Mouse (Mus musculus) ovary, adult 18-20 months (tissue): ENCODE data around the gene Ch25h.
A peak's percentile ranks its signal among the peaks of the same experiment; 100 is the strongest.

Source experiments
- DNase-seq: peaks from one replicate; pipeline ENCODE4 v3.0.0; 2022; ENCODE audit warnings: low spot score, mixed read lengths

The Ch25h gene

DNA sequence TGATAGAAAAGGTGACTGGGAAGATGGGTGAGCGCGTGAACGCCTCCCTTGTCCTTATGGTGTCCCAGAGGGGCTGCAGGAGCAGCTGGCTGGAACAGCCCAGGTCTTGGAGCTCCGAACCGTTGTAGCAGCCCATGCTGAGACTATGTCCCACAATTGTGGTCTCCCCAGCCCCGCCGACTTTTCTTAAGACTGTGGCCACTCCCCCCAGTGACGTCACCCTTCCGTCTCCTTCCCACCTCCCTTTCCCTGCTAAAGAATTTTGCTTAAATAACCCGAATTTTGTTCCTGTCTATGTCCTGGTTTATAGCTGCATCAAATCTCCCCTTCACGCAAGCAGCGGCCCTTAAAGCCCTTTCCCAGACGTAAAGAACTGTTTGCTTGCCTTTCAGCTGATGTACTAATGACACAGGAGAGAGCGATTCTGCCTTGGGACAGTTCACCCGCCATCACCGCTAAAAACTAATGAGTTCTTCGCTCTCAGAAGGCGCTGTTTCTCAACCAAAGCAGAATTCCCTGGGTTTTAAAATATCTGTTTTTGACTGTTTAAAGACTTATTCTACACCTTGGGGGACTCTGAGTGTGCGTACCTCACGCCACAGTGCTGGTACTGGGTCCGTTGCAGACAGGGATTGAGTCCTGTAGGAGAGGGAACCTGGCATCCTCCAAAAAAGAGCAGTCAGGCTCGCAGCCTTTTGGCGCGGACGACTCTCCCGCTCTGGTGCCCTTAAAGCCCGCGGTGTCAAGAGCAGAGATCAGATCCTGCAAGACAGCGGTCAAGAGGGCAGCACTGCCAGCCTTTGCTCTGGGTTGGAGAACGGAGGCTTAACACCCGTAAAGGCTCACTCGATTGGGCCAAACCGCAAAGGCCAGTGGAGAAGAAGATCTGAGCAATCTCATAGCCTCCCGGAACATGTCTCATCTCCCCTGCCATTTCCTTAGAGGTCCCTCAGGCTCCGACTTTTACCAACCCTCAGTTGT, at the start of gene Ch25h:
Gene Ch25h (minus strand): TSS at position 174 of the 981 bp plus-strand sequence.
- DNase-seq = peak; percentile 12

DNA sequence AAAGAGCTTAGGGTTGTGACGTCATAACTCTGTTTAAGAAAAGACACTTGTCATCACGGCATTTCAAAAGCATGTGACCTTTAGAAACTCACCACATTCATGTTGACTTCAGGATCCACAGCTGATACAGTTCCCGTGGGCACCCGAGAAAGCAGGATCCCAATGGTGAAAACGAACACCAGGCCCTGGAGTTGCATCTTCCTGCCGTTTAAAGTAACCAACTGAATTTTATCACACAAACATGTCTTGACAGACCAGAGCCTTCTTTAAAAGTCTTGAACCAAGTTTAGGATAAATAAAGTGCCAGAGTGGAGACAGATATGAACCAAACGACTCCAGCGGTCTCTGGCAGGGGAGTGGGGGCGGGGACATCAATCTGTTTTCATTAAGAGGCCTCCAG, 49.7 kb upstream of the Ch25h start:
- DNase-seq = no peak

DNA sequence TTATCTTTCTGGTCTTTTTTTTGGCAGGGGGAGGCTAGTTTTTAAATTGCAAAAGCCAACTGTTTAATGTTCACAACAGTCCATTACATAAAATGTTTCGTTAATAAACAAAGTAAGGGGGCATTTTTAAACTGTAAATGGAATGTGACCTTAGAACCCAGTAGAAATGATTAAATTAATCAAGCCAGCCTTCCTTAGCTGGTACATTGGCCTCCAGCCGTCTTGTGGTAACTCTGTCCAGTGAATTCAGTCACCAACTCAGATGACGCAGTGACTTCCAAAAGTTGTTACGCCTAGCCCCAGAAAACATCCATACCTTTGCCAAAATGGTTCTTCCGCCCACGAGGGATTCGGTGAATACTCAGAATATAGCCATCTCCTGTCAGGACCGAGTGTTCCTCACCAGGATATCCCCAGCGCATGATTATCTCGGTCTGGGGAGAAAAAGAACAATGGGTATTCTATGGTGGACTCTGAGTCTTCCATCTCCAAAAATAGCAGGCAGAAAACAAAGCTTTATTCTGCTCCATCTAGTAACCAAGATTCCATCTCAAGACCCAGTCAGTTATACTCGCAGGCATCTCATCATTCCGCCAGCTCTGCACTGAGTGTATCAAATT, 48.3 kb upstream of the Ch25h start:
- DNase-seq = no peak

DNA sequence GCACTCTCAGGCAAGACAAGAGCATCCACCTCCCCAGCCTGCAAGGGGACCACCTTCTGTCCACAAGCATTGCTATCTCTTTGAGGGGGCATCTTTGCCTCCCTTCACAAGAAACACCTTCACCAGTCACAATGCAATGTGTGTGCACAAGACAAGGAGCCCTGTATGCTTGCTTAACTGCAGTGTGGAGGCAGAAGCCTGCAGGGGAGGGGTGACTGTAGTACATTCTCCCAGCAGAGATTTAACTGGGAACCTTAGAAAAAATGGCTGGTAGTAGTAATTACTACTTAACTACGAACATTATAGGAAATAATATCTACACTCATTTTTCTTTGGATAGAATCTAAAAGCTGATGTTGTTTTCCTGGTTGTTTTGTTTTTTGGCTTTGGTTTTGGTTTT, 47.0 kb upstream of the Ch25h start:
- no peak for DNase-seq

DNA sequence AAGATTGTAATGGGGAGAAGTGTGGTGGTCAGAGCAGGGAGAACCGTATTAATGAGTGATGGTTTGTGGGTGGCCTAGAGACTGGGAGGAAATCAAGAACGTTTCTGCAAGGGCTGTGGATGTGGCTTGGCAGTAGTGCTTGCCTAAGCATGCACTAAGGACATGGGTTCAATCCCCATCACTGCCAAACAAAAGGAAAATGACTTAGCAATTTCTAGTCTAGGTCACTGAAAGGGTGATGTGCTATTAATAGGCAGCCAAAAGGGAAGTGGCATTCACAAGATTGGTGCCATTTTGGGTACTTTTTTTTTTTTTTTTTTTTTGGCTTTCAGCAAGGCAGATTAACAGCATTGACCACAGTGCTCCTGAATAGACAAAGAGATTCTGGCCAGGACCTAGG, 46.4 kb upstream of the Ch25h start:
- DNase-seq = no peak

DNA sequence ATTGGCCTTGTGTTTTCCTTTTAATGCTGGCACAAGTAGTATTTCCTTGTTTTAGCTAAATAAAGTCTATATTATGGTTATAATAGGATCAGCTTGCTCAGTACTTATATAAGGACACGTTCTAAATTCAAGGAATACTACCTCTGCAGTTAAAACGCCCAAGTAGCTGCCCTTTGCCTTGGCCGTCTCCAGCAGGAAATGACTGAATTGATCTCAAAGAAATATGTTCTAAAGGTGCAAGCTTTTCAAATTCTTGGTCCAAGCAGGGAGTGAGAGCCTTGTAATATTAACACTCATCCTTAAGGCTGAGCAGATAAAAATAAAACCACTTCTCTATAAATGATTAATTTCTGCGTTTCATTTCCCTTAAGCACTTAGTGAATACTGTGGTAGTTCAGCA, 45.1 kb upstream of the Ch25h start:
- DNase-seq = no peak

DNA sequence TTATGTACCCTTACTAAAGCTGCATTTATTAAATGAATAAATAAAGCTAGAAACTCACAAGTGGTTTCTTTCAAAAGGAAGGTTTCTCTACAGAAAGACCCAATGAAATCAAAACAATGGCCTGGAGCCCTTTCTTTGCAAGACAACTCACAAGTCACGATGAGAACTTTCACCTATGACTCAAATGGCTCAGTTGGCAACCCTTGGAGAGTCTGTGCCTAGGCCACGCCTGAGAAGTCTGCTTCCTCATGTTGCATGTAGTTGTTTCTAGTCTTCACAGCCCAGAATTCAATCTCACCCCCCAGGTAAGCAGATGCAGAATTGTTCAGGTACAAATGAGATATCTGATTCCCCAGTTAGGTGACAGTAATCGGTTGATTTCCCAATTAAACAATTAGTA, 44.7 kb upstream of the Ch25h start:
- no peak for DNase-seq

DNA sequence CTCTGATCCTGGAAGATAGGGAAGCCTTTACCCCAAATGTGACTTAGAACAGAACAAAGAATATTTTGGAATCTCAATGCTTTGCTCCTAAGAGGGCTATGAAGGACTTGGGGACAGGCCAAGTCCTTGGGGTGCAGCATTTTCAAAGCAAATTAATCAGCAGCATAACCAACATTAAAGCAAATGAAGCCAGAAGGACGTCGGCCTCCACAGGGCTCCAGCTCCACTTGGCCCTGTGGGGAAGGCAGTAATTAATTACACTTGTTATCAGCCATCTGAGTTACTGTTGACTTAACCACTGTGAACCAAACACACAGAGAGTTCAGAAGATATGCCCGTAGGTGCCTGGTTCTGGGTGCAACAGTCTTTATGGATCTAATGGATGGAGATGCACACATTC, 43.8 kb upstream of the Ch25h start:
- peak; percentile 32 for DNase-seq

DNA sequence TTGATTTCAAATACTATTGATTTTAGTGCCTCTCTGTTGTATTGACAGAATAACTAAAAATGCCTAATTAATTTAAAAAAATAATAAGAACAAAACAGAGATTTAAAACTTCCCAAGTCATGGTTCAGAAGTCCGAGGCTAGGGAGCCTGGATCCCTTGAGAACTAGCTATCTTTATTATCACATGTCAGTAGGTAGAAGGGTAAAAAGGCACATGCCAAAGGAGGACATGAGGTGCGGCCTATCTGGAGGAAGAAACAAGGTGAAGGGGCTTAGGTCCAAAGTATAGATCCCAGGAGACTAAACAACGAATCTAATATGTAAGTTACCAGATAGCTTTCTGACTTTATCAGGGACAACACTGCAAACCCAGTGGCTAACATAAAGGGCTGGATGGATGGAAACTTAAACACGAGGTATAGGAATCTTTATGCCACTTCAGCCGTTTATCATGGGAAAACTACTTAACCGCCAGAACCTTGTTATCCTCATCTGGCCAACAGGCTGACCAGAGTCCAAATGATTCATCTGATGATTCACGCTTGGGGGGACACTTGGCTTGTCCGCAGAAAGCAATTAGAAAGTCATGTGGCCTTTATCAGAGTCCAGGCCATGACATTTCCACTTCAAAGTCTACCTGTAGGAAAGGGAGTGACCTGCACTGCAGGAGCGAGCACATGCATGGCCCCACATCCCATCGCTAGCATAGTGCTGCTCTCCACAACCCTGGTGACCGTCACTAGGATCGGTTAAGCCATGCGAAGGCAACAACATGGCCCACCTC, 43.0 kb upstream of the Ch25h start:
- peak; percentile 33 for DNase-seq

DNA sequence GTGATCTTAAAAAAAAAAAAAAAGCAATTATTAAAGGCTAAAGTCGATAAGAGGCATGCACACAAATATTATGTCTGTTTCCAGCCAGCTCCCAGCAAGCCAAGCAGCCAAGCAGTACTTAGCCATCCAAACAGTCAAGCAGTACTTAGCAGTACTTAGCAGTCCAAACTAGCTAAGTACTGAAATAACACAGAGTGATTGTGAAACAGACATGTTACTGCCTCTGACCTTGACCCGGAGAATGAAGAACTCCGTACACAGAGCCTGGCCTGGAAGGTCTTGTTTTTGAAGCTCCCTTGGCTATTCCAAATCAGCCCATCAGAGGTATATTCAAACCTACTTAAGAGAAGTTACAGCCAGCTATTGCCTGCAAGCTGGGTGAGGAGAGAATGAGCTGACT, 42.2 kb upstream of the Ch25h start:
- DNase-seq = no peak

DNA sequence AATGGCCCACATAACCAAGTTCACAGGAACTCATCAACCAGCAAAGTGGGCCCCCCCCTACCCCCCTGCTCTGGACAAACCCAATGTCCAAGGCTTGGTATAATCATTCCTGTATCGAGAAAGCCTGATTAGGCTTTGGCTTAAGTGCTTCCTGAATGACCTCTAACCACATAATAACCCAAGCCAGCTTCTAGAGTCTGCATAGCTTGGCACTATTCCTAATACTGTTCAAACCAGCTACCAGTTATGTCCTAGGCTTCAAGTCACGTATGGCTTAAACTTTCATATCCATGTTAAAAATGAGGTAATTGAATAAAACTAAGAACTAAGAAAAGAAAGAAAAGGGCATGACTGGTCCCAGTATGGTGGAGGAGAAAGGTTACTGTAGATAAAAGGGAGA, 41.4 kb upstream of the Ch25h start:
- no peak for DNase-seq

DNA sequence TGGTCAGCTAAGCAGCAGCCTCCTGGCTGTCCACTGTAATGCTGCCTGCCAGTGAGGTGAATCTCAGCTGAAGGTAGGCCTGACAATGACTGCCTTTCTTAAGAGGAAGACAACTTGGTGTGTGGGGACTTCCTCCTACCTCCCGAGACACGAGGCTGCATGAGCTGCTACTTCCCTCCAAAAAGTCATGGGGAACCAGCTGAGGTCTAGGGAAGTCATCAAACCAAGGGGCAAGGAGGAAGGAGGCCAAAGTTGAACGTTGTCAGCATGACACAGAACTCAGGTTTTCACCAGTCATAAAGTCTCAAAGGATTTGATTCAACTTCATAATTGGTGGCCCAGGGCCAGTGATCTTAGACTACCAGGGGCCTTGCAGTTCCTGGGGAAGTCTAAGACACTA, 40.7 kb upstream of the Ch25h start:
- no peak for DNase-seq

DNA sequence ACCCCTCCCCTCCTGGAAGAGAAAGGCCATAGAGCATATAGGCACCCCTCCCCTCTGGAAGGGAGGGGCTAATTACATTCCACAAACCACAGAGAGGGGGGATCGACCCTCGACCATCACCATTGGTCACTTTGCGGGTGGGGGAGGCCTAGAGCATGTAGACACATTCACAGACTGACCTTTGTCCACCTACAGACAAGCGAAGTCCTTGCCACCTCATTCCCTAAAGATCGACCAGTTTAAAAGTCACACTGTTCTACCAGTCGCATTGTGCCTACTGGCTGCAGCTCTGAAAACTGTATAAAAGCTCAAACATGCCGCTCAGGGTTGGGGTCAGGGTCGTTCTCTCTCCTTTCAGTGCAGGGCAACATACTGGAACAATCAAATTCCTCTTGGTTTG, 36.6 kb upstream of the Ch25h start:
- no peak for DNase-seq

DNA sequence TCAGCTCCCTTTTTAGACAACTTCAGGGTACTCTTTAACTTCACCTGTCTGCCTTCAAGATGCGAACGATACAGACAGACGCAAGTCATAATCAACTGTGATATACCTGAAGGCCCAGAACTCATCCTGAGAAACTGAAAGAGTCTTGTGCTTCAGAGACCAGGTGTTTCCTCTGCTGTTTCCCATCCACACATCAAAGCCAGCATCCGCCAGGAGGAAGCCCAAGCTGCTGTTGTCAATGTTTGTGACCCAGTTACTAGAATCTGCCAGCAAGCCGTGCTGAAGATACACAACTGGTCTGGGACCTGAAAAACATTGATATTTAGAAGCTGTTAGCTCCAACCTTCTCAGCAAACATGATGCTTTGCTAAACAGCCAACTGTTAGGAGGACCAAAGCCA, 35.8 kb upstream of the Ch25h start:
- no peak for DNase-seq

DNA sequence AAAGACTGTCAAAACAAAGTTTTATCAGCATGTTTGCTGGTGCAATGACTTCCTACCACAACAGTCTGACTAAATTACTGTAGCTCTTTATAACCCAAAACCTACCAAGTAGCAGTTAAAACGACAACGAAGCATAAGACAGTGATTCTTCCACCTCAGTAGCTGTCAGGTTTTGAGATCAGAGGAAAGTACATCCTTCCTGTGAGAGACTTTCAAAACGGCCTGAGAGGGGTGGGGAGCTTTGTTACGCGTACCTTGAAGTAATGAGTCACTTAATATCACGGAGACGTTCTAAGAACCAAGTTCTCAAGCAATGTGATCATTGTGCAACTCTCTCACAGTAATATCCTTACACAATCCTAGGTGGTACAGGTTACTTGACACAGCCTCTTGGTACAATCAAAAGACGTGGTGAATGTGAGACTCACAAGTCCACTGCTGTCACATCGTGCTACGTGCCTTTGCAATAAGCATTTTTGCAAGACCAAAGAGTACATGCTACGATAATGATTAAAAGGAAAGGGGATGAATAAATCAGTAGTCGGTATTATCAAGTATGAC, 30.3 kb upstream of the Ch25h start:
- DNase-seq = no peak

DNA sequence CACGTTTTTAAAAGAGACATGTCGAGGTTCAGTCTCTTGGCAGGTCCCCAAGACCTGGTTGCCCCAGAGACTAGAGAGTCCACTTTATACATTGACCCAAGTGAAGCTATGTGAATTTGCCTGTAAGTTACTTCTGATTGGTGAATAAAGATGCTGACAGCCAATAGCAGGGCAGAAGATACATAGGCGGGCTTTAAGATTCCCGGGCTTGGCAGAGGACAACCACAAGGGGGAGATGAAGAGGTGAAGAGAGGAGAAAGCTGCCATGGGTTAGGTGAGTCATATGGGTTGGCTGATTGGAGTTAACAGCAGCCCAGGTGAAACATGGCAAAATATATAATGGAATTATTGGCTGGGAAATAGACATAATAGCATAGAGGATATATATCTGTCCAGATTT, 25.8 kb upstream of the Ch25h start:
- peak; percentile 59 for DNase-seq

DNA sequence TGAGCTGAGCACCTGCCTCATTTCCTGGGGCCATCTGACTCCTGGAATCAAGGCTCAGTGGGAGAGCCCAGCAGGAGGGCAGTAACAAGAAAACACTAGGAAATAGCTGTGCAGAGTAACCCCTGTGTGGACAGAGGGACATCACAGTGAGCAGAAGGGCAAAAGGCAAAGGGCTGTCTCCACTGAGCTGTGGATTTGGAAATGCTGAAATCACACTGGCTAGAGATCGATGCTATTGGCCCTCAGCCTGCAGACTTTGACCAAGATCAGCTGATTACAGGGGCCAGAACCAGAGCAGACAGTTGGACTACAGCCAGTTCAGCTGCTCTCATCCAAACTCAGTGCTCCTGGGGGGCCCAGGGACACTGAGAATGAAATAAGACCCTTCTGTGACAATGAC, 21.4 kb upstream of the Ch25h start:
- no peak for DNase-seq

DNA sequence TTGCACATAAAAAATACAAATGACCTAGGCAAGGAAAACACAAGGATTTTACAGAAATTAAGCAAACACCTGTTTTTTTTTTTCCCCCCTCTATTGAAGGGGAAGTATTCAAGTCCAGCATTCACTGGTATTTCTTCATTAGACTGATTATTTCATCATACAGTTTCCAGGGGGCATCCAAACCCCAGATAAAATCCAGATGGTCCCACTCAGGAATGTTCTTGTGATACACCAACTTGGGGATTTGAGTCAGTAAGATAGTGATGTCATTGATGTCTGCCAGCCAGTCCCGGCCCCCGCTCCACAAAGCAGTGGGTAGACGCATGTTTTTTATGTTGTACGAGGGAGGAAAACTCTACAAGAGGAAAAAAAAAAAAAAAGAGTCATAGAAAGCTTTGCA, 18.9 kb upstream of the Ch25h start:
- no peak for DNase-seq

DNA sequence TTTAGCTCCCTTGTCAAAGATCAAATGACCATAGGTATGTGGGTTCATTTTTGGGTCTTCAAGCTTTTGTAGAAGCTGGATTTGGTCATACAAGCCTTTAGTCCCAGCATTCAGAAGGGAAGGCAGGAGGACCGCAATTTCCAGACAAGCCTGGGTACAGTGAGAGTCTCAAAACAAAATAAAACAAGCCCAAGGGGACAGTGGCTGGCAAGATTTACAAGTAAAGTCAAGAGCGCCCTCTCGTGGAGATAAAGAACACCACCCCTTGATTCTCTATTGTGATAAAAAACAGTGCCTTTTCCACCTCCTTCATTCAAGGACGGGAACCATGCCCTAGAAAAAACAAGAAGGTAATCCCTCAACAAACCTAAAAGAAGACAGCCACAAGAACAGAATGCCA, 8.6 kb upstream of the Ch25h start:
- no peak for DNase-seq

DNA sequence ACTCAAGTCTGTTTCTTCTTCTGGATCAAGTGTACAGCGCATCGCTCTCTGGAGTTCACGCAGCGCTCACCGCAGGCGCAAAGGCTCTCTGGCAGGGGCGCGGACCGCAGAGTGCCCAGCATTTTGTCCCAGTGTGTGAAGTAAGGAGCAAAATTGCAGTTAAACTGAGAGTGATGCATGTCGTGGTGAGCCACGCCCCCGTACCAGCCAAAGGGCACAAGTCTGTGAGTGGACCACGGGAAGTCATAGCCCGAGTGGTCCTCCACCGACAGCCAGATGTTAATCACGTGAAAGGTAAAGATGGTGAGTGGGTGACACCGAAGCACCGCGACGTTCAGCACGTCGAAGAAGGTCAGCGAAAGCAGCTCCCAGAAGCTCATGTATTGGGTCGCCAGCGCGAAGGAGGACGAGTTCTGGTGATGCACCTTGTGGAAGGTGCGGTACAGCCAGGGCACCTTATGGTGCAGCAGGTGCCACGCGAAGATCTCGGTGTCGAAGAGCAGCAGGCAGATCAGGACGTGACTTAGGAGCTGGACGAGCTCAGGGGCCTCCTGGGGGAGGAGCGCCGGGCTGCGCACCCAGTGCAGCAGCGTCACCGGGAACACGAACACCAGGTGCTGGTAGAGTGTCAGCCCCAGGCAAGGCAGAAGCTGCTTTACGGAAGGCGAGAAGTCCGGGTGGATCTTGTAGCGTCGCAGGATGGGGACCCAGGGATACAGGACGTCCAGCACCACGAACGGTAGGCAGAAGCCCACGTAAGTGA, 555 bp downstream of the Ch25h start:
- DNase-seq = no peak

DNA sequence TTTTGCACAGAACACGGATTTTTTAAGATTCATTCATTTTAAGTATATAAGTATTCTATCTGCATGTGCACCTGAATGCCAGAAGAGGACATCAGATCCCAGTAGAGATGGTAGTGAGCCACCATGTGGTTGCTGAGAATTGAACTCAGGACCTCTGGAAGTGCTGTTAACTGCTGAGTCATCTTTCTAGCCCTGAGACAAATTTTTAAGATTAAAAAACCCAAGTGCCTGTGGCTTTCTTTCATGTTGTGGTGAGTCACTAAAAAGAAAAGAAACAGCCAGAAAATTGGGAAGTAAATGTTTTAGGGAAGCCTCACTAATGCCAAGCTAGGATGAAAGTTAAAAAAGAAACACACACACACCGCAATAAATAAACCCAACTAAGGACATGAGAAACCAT, 3.3 kb downstream of the Ch25h start:
- no peak for DNase-seq

DNA sequence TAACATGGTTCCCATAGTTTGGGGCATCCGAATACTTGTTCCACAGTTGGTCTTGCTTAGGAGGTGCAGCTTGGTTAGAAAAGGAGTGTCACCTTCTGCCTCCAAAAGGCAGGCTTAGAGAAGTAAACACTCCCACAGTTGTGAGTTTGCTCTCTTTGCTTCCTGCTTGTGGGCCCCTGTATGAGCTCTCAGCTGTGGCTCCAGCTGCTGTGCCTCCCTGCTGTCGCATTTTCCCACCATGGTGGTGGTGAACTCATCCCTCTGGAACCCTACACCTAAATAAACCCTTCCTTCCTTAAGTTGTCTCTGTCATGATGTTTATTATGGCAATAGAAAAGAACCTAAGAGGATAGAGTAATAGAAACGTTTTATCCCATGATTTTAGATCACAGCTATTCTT, 6.2 kb downstream of the Ch25h start:
- DNase-seq = no peak
